Mouse (Mus musculus): ENCODE measurements around the gene Gm2042. TPM values are rescaled to one million over a fixed set of nuclear protein-coding genes. Genes with fewer than 3 reads are reported as not detected.
"Not testable (repeated sequence)": the region's sequence is repeated elsewhere in the genome, so short reads cannot be mapped to it uniquely, and the experiment has no call there.

Gm2042 gene
- not detected in 2 replicates for total RNA-seq (2021)
- long read RNA-seq, experiment 1 = 0 reads
- long read RNA-seq, experiment 2 = 0 reads

DNA sequence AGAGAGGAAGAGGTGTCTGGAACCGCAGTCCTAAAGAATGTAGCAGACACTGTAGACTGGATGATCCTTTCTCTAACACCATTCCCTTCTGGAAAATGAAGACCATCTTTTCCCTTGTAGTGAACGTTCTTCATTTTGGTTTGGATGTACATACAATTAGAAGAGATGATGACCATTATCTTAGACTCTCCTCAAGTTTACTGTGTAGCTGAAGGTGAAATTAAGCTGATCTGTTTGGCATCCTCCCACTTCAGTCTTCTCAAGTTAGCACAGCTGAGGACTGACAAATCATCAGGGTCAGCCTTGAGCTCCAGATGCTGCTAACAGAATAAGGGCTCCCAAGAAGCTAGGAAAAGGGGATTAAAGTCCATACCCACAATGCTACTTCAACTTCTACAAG, at the start of gene Gm2042:
TSS of gene Gm2042 (plus strand) at position 301 of the 400 bp plus-strand sequence.
- not testable (repeated sequence) for DNase-seq

DNA sequence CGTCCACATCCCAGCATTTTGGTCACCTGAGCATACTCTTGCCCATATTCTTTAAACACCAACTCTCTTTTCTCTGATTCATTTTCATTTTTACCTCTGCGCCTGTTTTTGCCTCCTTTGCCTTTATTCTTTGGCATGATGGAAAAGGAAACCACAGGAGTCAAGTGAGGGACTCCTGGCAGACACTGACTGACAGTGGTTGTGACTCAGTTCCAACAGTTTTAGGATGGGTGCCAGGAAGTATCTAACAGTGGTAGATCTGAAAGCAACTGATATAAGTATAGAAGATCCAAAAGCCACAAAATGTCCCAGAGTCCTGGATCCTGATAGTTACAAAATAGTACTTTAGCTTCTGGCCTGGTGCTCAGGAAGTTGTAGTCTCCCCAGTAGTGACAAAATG, 34.2 kb upstream of the Gm2042 start, which contains the start of gene Gm2035:
TSS of gene Gm2035 (minus strand) at position 137 of the 400 bp plus-strand sequence.
- DNase-seq = not testable (repeated sequence)

GRCm38 (mm10) chr12:87984000-87984399, 30.1 kb downstream of the Gm2042 start:
- not testable (repeated sequence) for DNase-seq

GRCm38 (mm10) chr12:88004118-88004517, 50.2 kb downstream of the Gm2042 start:
- not testable (repeated sequence) for DNase-seq

Other genes starting within 250 kb of the Gm2042 start
- gene Gm21319, start 178.3 kb upstream of the Gm2042 start, total RNA-seq (2021) = not detected in 2 replicates
- gene Gm21936, start 158.6 kb upstream of the Gm2042 start, total RNA-seq (2021) = not detected in 2 replicates
- not detected in 2 replicates for gene BB287469, start 137.5 kb upstream of the Gm2042 start, total RNA-seq (2021)
- gene Gm2001, start 111.7 kb upstream of the Gm2042 start, total RNA-seq (2021) = not detected in 2 replicates
- gene Gm2016, start 80.0 kb upstream of the Gm2042 start, total RNA-seq (2021) = not detected in 2 replicates
- gene Gm2022, start 58.7 kb upstream of the Gm2042 start, total RNA-seq (2021) = not detected in 2 replicates
- gene Gm2035, start 34.2 kb upstream of the Gm2042 start, total RNA-seq (2021) = not detected in 2 replicates
- not detected in 2 replicates for gene Gm2075, start 57.8 kb downstream of the Gm2042 start, total RNA-seq (2021)
- not detected in 2 replicates for gene Gm6803, start 64.7 kb downstream of the Gm2042 start, total RNA-seq (2021)
- gene Gm2056, start 72.9 kb downstream of the Gm2042 start, total RNA-seq (2021) = not detected in 2 replicates
- gene Gm16368, start 129.6 kb downstream of the Gm2042 start, total RNA-seq (2021) = not detected in 2 replicates
- gene Gm10436, start 228.0 kb downstream of the Gm2042 start, total RNA-seq (2021) = not detected in 2 replicates